Mouse (Mus musculus) liver, embryonic 11.5 days (tissue): ENCODE measurements around the gene Wwox. TPM values are rescaled to one million over a fixed set of nuclear protein-coding genes. Genes with fewer than 3 reads are reported as not detected.

Experiments
- ATAC-seq: fragments of 200-750 bp; cut with Nextera tagmentation; replicated peaks from 2 replicates; pipeline ENCODE4 v1.8.0; 2017; ENCODE audit warnings: moderate number of reproducible peaks, mild to moderate bottlenecking, moderate TSS enrichment, moderate library complexity; ENCODE audit not compliant: low FRiP score
- DNase-seq: peaks from one replicate; pipeline ENCODE4 v3.0.0-alpha.2; 2017; ENCODE audit warnings: low spot score
- H3K27ac ChIP-seq: fragments of 300-500 bp; sonication (generic); 2 replicates; pipeline ENCODE4 v1.5.1; 2014; ENCODE audit warnings: mild to moderate bottlenecking, low read depth, low read length, control low read depth
- H3K27me3 ChIP-seq: fragments of 300-500 bp; sonication (generic); replicated peaks from 2 replicates; pipeline ENCODE4 v1.6.1; 2014; ENCODE audit warnings: low read length, mixed read lengths; ENCODE audit not compliant: control insufficient read depth, insufficient read depth
- H3K36me3 ChIP-seq: fragments of 300-500 bp; sonication (generic); 2 replicates; pipeline ENCODE4 v1.6.1; 2014; ENCODE audit warnings: mild to moderate bottlenecking, low read length, moderate library complexity, mixed read lengths; ENCODE audit not compliant: control insufficient read depth, insufficient read depth
- H3K4me1 ChIP-seq: fragments of 300-500 bp; sonication (generic); replicated peaks from 2 replicates; pipeline ENCODE4 v1.6.1; 2014; ENCODE audit warnings: low read length, mixed read lengths; ENCODE audit not compliant: control insufficient read depth, insufficient read depth
- H3K4me2 ChIP-seq: fragments of 300-500 bp; sonication (generic); 2 replicates; pipeline ENCODE4 v1.6.1; 2014; ENCODE audit warnings: mild to moderate bottlenecking, control low read depth, moderate library complexity
- H3K4me3 ChIP-seq: fragments of 300-500 bp; sonication (generic); 2 replicates; pipeline ENCODE4 v1.5.1; 2014; ENCODE audit warnings: low read depth, low read length, control low read depth
- H3K9ac ChIP-seq: fragments of 300-500 bp; sonication (generic); 2 replicates; pipeline ENCODE4 v1.6.1; 2014; ENCODE audit warnings: low read depth, low read length, control low read depth
- H3K9me3 ChIP-seq: fragments of 300-500 bp; sonication (generic); 2 replicates; pipeline ENCODE4 v1.6.1; 2016; ENCODE audit warnings: low read length, inconsistent platforms, mixed read lengths; ENCODE audit not compliant: control insufficient read depth
- WGBS: fragments of 180-500 bp; shearing (Covaris S2); extraction: QIAGEN DNeasy Blood & Tissue Kit; methylation state at CpG from one replicate; pipeline ENCODE4 v1.1.7; 2014; 5-methylcytosine and 5-hydroxymethylcytosine counted together
- polyA plus RNA-seq: library from polyadenylated mRNA; unstranded; fragments of >200 nt; fragmentation: Nextera tagmentation; extraction: Ambion mirVana; gene quantifications from 2 replicates; pipeline ENCODE4 v1.2.1, GENCODE M21; 2014

Wwox gene
- polyA plus RNA-seq, 1 experiment from 2014 or later: 7.3 TPM

- Histone ChIP-seq H3K36me3 (no peaks in the 10 kb centered on the region), H3K4me1 (no peaks in the 10 kb centered on the region), H3K27me3 (no peaks in the 10 kb centered on the region), H3K9ac (no peak overlapping the region), H3K9me3 (no peaks in the 10 kb centered on the region), H3K4me2 (no peak overlapping the region), H3K27ac (no peak overlapping the region), H3K4me3 (no peak overlapping the region)
- DNase-seq: no peak
- no peak for ATAC-seq
- WGBS: 75% methylated on average over 11 of the region's 11 CpGs
These were observed 768.0 kb downstream of the Wwox start for GRCm38 (mm10) chr8:115207480-115207879.

GRCm38 (mm10) chr8:115208415-115209192 is 769.1 kb downstream of the Wwox start:
- Histone ChIP-seq H3K4me1 (no peaks in the 10 kb centered on the region), H3K36me3 (no peaks in the 10 kb centered on the region), H3K4me3 (no peak overlapping the region), H3K4me2 (no peak overlapping the region), H3K9me3 (no peaks in the 10 kb centered on the region), H3K27ac (no peak overlapping the region), H3K27me3 (no peaks in the 10 kb centered on the region), H3K9ac (no peak overlapping the region)
- ATAC-seq (no peak), DNase-seq (no peak)
- WGBS: 61% methylated on average over 15 of the region's 15 CpGs

GRCm38 (mm10) chr8:115210014-115210413 is 770.6 kb downstream of the Wwox start:
- H3K9ac ChIP-seq: no peak overlapping the region
- H3K27ac ChIP-seq: no peak overlapping the region
- H3K4me3 ChIP-seq: no peak overlapping the region
- no peaks in the 10 kb centered on the region for H3K27me3 ChIP-seq
- ATAC-seq (no peak), DNase-seq (no peak)
- no peaks in the 10 kb centered on the region for H3K36me3 ChIP-seq
- no peaks in the 10 kb centered on the region for H3K4me1 ChIP-seq
- WGBS: 73% methylated on average over 6 of the region's 6 CpGs
- H3K4me2 ChIP-seq: no peak overlapping the region
- H3K9me3 ChIP-seq: no peaks in the 10 kb centered on the region

- no peak overlapping the region for H3K4me3 ChIP-seq
- no peak overlapping the region for H3K4me2 ChIP-seq
- no peak overlapping the region for H3K9ac ChIP-seq
- H3K4me1 ChIP-seq: no peaks in the 10 kb centered on the region
- 78% methylated on average over 4 of the region's 4 CpGs for WGBS
- DNase-seq: no peak
- no peaks in the 10 kb centered on the region for H3K36me3 ChIP-seq
- no peaks in the 10 kb centered on the region for H3K27me3 ChIP-seq
- no peak overlapping the region for H3K27ac ChIP-seq
- no peak for ATAC-seq
- H3K9me3 ChIP-seq: no peaks in the 10 kb centered on the region
These were observed 773.7 kb downstream of the Wwox start for GRCm38 (mm10) chr8:115213126-115213525.

- 86% methylated on average over 17 of the region's 17 CpGs for WGBS
- DNase-seq: no peak
These were observed 775.4 kb downstream of the Wwox start for GRCm38 (mm10) chr8:115214870-115215269.

GRCm38 (mm10) chr8:115216801-115217200 is 777.3 kb downstream of the Wwox start:
- Histone ChIP-seq H3K9ac (no peak overlapping the region), H3K4me3 (no peak overlapping the region), H3K27me3 (no peaks in the 10 kb centered on the region), H3K9me3 (no peaks in the 10 kb centered on the region), H3K36me3 (no peaks in the 10 kb centered on the region), H3K4me1 (no peaks in the 10 kb centered on the region), H3K27ac (no peak overlapping the region), H3K4me2 (no peak overlapping the region)
- WGBS: 61% methylated on average over 3 of the region's 3 CpGs
- ATAC-seq (no peak), DNase-seq (no peak)

More at GRCm38 (mm10) chr8:115214870-115215269, 775.4 kb downstream of the Wwox start:
- Histone ChIP-seq H3K4me3 (no peak overlapping the region), H3K27ac (no peak overlapping the region), H3K36me3 (no peaks in the 10 kb centered on the region), H3K9ac (no peak overlapping the region), H3K27me3 (no peaks in the 10 kb centered on the region), H3K4me1 (no peaks in the 10 kb centered on the region), H3K4me2 (no peak overlapping the region), H3K9me3 (no peaks in the 10 kb centered on the region)
- ATAC-seq: no peak

- no peaks in the 10 kb centered on the region for H3K9me3 ChIP-seq
- H3K4me1 ChIP-seq: no peaks in the 10 kb centered on the region
- 75% methylated on average over 13 of the region's 13 CpGs for WGBS
- no peaks in the 10 kb centered on the region for H3K27me3 ChIP-seq
- no peak for ATAC-seq
- H3K4me2 ChIP-seq: no peak overlapping the region
- no peak overlapping the region for H3K9ac ChIP-seq
- H3K27ac ChIP-seq: no peak overlapping the region
- DNase-seq: no peak
- H3K36me3 ChIP-seq: no peaks in the 10 kb centered on the region
- no peak overlapping the region for H3K4me3 ChIP-seq
These were observed 783.1 kb downstream of the Wwox start for GRCm38 (mm10) chr8:115222545-115222944.

GRCm38 (mm10) chr8:115226781-115227583 is 787.5 kb downstream of the Wwox start:
- no peaks in the 10 kb centered on the region for H3K9me3 ChIP-seq
- no peak overlapping the region for H3K27ac ChIP-seq
- DNase-seq: no peak
- WGBS: 68% methylated on average over 20 of the region's 20 CpGs
- H3K4me3 ChIP-seq: no peak overlapping the region
- no peak overlapping the region for H3K4me2 ChIP-seq
- H3K36me3 ChIP-seq: no peaks in the 10 kb centered on the region
- no peaks in the 10 kb centered on the region for H3K27me3 ChIP-seq
- no peaks in the 10 kb centered on the region for H3K4me1 ChIP-seq
- H3K9ac ChIP-seq: no peak overlapping the region
- no peak for ATAC-seq
